Mouse (Mus musculus): ENCODE data around the gene Parp16. TPM values are rescaled to one million over a fixed set of nuclear protein-coding genes. Genes with fewer than 3 reads are reported as not detected.
"Not testable (repeated sequence)": the region's sequence is repeated elsewhere in the genome, so short reads cannot be mapped to it uniquely, and the experiment has no call there.

Parp16 gene
- polyA plus RNA-seq, 1 experiment = 4.5 TPM

DNA sequence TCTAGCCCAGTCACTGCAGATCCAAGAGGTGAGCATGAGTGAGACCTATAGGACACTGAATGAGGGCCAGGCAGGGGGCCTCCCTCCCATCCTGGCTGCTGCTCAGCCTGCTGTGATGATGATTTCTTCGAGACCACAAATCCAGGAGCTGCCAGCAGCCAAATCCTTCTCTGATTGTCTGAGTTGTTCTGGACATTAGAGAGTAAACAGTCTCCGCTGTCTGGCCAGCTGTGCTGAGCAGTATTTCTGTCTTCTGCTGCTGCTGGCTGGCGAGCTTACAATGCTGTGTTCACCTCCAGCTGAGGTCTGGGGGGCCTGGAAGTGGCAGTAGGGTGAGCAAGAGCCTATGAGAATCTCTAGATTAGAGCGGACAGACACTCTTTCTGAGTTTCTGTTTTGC is 48.1 kb downstream of the Parp16 start:
- DNase-seq (ENCODE audit: low spot score) = no peak

DNA sequence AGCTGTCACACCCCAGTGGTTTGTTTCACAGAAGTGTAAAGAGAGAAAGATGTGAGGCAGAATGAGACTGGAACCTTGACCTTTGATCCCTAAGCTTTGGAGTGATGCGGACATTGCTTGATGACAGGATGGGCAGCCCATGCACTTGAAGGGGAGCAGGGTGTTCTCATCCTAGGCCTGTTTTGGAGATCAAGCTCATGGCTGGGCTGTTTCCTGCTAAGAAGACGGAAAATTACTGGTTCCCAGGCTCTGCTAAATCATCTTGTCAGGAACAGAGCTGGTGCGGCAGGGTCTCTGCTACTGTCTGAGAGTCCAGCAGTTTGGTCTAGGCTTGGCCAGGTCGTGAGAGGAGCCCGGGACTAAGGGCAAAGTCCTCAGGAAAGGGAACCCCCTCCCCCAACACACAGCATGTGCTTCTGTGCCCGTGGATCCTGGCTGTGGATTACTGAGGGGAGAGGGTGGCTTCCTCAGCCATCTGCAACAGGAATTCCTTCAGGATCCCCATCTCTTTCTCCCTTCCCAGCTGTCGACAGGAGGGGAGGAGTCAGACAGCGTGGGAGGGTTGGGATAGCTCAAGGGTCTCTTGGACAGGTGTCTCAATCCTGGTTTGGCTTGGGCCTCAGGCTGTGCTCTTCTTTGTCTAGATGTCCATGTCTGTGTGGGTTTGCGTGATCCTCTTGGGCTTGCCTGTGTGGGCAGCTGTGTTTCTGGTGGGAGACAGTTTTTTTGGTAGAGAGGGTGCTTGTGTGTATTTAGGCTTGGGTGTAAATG is 49.1 kb downstream of the Parp16 start:
- no peak for DNase-seq (ENCODE audit: low spot score)

GRCm38 (mm10) chr9:65247502-65248376 is 52.6 kb downstream of the Parp16 start:
- DNase-seq (ENCODE audit: low spot score) = no peak

GRCm38 (mm10) chr9:65248377-65248690 is 53.2 kb downstream of the Parp16 start:
- DNase-seq (ENCODE audit: low spot score) = no peak

- no peak for DNase-seq (ENCODE audit: low spot score)
Observed at GRCm38 (mm10) chr9:65252026-65252425, 56.9 kb downstream of the Parp16 start.

DNA sequence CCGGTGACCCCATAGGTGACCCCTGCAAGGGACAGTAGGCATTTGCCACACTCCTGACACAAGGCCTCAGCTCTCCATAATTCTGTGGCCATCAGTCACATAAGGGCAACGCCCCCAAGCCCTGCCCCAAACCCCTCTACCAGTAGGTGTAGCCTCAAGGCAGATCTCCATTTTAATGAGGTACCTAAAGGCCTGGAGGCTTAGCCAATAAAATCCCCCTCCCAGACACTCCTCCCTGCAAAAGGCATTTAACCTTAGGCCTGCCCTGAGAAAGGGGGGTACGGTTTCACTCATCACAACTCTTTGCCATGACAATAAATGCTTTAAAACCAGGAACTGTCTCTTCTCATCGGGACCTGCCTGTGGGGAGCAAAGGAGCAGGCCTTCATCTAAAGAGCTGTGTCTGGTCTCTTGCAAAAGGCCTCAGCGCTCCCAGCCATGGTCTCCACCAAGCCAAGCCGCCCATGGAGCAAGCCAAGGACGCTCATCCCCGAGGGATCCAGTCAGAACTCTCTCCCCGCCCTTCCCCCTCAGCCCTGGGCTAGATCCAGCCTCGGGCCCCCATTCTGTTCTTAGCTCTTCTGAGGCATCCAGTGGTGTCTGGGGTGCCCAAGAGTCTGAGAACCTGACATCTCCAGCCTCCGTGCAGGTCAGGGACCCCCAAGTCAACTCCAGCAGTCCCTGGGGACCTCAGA is 60.9 kb downstream of the Parp16 start:
- no peak for DNase-seq (ENCODE audit: low spot score)

GRCm38 (mm10) chr9:65257218-65257910 is 62.2 kb downstream of the Parp16 start:
- DNase-seq (ENCODE audit: low spot score) = no peak

GRCm38 (mm10) chr9:65259366-65259765 is 64.2 kb downstream of the Parp16 start:
- DNase-seq (ENCODE audit: low spot score) = no peak

DNA sequence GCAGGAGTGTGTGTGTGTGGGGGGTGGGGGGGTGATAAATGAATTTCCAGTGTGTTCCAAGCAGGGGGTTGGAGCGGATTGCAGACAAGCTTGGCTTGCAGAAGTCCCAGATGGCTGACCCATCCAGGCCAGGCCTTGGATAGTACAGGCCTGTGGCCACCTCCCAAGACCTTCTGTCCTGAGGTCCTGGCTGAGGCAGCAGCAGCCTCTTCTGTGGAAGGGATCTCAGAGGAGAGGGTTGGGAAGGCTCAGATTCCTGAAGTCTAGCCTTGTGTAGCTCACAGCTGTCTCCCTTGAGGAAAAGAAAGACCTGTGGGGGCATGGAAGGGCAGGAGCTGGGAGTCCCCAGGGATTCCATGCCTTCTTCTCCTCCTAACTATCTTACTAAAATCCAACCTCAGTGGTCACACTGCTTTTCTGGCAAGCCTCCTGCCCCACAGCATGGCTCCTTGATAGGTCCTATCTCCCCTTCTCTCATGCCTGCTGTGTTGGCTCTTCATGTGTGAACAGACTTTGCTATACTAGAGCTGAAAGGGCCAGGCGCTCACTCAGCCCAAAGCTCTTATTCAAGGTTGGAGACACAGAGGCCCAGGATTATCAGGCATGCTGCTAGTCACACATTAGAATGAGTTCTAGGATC is 66.6 kb downstream of the Parp16 start:
- DNase-seq (ENCODE audit: low spot score) = no peak

DNA sequence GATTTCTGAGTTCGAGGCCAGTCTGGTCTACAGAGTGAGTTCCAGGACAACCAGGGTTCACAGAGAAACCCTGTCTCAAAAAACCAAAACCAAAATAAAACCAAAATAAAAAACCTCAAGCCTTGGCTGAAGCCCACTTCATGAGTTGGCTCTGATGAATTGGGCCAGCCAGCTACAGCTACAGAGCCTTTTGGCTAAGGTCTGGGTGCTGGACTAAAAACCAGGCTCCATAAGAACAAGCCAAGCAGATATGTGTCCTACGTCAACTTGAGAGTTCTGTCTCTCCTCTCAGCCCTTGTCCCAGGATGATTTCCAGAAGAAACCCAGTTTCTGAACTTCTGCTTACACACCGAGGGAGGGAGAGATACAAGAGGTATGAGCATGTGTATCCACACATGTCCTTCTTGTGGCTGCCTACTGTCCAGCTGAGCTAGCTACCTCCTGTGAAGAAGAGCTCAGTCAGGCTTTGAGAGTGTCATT is 67.5 kb downstream of the Parp16 start:
- DNase-seq (ENCODE audit: low spot score) = no peak

DNA sequence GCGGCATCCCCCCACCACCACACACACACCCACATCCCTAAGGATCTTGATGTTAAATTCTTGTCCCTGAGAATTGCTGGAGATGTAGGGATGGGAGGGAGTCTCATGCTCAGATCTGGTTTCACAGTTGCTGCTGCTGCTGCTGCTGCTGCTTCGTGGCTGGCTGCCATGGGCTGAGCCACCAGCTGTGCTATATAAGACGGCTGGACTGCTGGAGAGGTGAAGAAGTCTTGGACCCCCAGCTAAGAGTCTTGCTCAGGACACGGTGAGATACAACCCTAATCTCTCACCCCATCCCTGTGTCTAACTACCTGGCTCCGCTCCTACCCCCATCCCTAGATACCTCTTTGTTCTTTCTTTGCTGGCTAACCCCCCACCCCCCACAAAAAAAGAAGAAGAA is 69.8 kb downstream of the Parp16 start, which contains the start of gene Cilp:
TSS of gene Cilp (plus strand) at position 222 of the 400 bp plus-strand sequence.
- DNase-seq (ENCODE audit: low spot score) = no peak

GRCm38 (mm10) chr9:65267742-65268515 is 72.8 kb downstream of the Parp16 start:
- DNase-seq (ENCODE audit: low spot score) = no peak

DNA sequence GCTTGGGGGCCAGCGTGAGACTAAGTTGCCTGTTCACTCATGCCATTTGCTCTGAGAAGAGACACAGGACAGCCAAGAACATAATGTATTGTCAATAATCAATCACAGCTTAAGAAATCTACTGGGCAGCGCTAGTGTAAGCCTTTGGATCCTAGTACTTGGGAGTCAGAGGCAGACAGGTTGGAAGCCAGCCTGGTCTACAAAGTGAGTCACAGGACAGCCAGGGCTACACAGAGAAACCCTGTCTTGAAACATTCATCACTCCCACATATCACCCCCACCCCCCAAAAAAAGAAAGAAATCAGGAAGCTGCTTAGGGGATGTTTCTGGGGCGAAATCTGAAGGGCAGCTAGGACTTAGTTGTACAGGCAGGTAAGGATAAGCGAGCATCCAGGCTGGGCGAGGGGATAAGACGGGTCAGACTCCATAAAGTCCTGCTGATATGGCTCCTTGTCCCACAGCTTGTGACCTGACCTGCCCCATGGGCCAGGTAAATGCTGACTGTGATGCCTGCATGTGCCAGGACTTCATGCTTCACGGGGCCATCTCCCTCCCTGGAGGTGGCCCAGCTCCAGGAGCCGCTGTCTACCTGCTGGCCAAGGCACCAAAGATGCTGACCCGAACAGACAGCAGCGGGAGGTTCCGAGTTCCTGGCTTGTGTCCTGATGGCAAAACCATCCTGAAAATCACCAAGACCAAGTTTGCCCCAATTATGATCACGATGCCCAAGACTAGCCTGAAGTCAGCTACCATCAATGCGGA is 78.1 kb downstream of the Parp16 start:
- no peak for DNase-seq (ENCODE audit: low spot score)

DNA sequence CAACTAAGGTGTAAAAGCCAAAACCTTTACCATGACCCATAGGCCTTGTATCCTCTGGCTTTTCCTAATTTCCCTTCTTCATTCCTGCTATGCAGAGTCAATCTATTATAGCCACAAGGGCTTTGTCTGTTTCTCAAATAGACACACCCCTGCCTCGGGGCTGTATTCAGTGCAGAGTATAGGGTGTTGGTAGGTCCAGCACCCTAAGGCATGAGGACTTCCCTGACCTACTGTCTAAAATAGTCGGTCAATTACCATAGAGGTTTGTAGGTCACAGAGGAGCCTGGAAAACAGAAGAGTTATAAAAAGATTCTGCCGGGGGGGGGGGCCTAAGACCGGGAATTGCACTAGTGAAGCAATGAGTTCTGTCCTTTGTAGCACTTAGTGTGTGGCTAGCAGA is 78.7 kb downstream of the Parp16 start:
- no peak for DNase-seq (ENCODE audit: low spot score)

DNA sequence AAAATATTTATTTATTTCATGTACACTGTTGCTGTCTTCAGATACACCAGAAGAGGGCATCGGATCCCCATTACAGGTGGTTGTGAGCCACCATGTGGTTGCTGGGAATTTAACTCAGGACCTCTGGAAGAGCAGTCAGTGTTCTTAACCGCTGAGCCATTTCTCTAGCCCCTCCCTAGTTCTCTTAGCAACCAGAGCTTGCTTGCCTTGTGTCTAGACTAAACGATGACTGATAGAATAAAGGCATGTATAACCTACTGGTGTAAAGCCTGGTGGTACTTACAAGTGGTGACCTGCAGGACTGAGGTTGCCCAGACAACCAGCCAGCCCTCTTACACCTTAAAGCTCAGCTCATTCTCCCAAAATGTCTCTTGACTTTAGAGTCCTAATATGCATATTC is 79.7 kb downstream of the Parp16 start:
- DNase-seq (ENCODE audit: low spot score) = not testable (repeated sequence)

DNA sequence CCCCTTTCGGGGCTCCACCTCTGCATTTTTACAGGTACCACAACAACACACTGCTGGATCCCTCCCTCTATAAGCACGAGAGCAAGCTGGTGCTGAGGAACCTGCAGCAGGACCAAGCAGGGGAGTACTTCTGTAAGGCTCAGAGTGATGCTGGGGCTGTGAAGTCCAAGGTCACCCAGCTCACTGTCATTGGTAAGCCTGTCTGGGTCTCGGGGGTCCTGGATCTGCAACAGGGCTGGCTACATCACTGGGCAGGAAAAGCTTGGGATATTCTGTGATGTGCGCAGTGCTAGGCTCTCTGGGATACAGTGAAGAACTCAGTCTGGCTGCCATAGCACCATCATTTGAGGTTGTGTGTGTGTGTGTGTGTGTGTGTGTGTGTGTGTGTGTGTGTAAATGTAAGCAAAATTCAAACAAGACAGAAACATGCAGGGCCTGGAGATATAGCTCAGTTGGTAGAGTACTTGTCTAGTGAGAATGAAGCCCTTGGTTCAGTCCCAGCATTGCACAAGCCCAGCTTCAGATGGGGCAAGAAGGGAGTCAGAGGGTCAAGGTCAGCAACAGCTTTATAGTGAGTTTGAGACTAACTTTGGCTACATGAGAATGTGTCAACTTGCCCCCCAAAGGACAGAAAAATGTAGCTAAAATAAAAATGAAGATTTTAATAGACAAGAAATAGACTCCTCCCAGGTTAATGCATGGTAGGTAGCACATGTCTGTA is 80.8 kb downstream of the Parp16 start:
- no peak for DNase-seq (ENCODE audit: low spot score)

DNA sequence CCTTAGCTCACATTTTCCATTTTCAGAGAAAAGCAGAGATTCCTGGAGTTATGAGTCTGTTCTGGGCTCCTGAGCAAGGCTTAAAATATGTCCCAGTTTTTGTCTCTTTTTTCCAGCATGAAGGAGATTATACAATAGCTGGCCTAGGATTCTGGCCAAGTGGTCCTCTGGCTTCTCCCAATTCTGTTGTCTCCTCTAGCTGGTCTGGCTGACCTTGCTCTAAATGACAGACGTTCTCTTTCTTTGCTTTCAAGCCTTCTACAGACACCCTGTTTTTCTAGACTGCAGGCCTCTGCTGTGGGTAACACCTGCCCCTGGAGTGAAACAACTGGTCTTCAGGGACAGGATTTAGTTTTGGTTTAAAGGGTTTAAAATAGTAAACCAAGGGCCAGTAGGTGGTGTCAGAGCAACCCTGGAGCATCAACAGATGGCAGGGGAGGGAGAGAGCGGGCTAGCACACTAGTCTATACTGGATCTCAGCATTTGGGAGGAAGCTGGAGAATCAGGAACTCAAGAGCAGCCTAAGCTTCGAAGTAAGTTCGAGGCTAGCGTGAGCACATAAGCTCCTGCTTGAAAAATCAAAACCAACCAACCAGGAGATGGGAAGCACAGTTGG is 86.5 kb downstream of the Parp16 start:
- DNase-seq (ENCODE audit: low spot score) = no peak

GRCm38 (mm10) chr9:65283301-65283700 is 88.1 kb downstream of the Parp16 start:
- no peak for DNase-seq (ENCODE audit: low spot score)

GRCm38 (mm10) chr9:65288252-65288651 is 93.1 kb downstream of the Parp16 start:
- not testable (repeated sequence) for DNase-seq (ENCODE audit: low spot score)
